Mouse (Mus musculus) embryonic facial prominence, embryonic 15.5 days (tissue): ENCODE results near the gene Foxn2. TPM values are rescaled to one million over a fixed set of nuclear protein-coding genes. Genes with fewer than 3 reads are reported as not detected.
"Not testable (repeated sequence)": the region's sequence is repeated elsewhere in the genome, so short reads cannot be mapped to it uniquely, and the experiment has no call there.

ENCODE experiments used
- ATAC-seq: fragments of 200-750 bp; cut with Nextera tagmentation; 2 replicates; pipeline ENCODE4 v1.8.0; 2017; ENCODE audit warnings: low read depth, moderate TSS enrichment; ENCODE audit not compliant: insufficient number of reproducible peaks, low FRiP score, low TSS enrichment
- H3K27ac ChIP-seq: fragments of 300-500 bp; sonication (generic); replicated peaks from 2 replicates; pipeline ENCODE4 v1.5.1; 2015; ENCODE audit warnings: mild to moderate bottlenecking, inconsistent platforms
- H3K27me3 ChIP-seq: fragments of 300-500 bp; sonication (generic); 2 replicates; pipeline ENCODE4 v1.6.1; 2015; ENCODE audit warnings: inconsistent platforms
- H3K36me3 ChIP-seq: fragments of 300-500 bp; sonication (generic); 2 replicates; pipeline ENCODE4 v1.6.1; 2015; ENCODE audit warnings: mild to moderate bottlenecking, inconsistent platforms
- H3K4me1 ChIP-seq: fragments of 300-500 bp; sonication (generic); 2 replicates; pipeline ENCODE4 v1.6.1; 2015; ENCODE audit warnings: inconsistent platforms
- H3K4me2 ChIP-seq: fragments of 300-500 bp; sonication (generic); replicated peaks from 2 replicates; pipeline ENCODE4 v1.6.1; 2015; ENCODE audit warnings: mild to moderate bottlenecking, inconsistent platforms
- H3K4me3 ChIP-seq: fragments of 300-500 bp; sonication (generic); replicated peaks from 2 replicates; pipeline ENCODE4 v1.5.1; 2015; ENCODE audit warnings: mild to moderate bottlenecking, inconsistent platforms
- H3K9ac ChIP-seq: fragments of 300-500 bp; sonication (generic); 2 replicates; pipeline ENCODE4 v1.6.1; 2015; ENCODE audit warnings: inconsistent platforms
- H3K9me3 ChIP-seq: fragments of 300-500 bp; sonication (generic); replicated peaks from 2 replicates; pipeline ENCODE4 v1.6.1; 2016; ENCODE audit warnings: inconsistent platforms
- WGBS: fragments of 180-500 bp; shearing (Covaris S2); methylation state at CpG from one replicate; pipeline ENCODE4 v1.1.7; 2015; 5-methylcytosine and 5-hydroxymethylcytosine counted together
- polyA plus RNA-seq: library from polyadenylated mRNA; unstranded; fragments of >200 nt; fragmentation: Nextera tagmentation; extraction: Ambion mirVana; gene quantifications from 2 replicates; pipeline ENCODE4 v1.2.1, GENCODE M21; 2015

Foxn2 gene
- polyA plus RNA-seq, 1 experiment from 2014 or later: 14.9 TPM

DNA sequence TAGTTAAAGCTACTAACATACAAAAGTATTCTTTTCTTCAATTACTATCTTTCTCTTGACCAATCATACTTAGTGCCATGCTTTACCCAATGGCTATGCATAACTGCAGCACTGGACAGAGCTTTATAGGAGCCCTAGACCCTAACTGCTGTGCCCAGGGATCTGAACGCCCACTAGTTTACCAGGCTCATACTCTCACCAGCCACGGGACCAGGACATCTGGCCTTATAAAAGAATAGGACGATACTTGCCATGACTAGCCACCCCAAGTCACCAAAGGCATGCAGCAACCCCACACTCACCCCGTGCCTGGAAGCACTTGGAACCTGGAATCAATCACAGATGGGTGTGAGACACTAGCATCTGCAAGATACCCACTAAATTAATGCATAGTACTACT, 20.1 kb upstream of the Foxn2 start:
- H3K36me3 ChIP-seq: no peaks in the 10 kb centered on the region
- no peak overlapping the region for H3K4me2 ChIP-seq
- H3K4me3 ChIP-seq: no peak overlapping the region
- no peak overlapping the region for H3K9ac ChIP-seq
- H3K27ac ChIP-seq: no peak overlapping the region
- H3K27me3 ChIP-seq: no peaks in the 10 kb centered on the region
- 68% methylated on average over 4 of the region's 4 CpGs for WGBS
- H3K9me3 ChIP-seq: no peaks in the 10 kb centered on the region
- no peaks in the 10 kb centered on the region for H3K4me1 ChIP-seq
- no peak for ATAC-seq

DNA sequence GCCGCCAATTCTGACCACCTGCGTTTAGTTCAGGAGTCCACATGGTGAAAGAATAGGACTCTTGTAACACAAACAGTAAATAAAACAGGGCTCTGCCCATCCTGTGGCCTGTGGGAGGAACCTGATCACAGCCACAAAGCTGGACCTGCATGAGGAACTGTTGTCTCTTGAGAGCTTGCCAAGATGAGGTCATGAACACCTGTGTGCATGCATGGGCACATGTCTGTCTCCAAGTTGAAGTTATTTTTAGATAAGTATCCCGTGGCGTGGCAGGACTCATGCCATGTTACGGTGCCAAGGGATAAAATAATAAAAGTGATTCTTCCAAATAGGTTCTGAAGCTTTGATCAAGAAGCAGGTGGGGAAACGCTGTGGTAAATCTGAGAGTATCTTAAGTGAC, 19.3 kb upstream of the Foxn2 start:
- Histone ChIP-seq H3K36me3 (no peaks in the 10 kb centered on the region), H3K27ac (no peak overlapping the region), H3K9me3 (no peaks in the 10 kb centered on the region), H3K4me3 (no peak overlapping the region), H3K27me3 (no peaks in the 10 kb centered on the region), H3K4me2 (no peak overlapping the region), H3K9ac (no peak overlapping the region), H3K4me1 (no peaks in the 10 kb centered on the region)
- 70% methylated on average over 6 of the region's 6 CpGs for WGBS
- no peak for ATAC-seq

DNA sequence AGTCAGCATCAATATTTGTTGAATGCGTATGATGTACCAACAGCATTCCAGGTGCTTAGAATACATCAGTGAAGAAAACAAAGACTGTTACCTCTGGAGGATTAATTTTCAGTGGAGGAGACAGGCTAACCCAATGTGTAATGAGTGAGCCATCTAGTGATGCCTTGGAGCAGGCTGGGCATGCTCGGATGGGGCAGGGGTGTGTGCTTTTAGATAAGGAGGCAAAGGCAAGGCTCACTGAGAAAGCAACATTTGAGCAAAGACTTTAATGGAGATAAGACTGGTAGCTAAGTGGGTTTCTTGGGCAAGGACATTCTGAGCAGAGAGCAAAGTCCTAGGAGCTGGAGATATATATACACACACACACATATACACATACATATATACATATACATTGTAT, 9.8 kb upstream of the Foxn2 start:
- Histone ChIP-seq H3K36me3 (no peaks in the 10 kb centered on the region), H3K9ac (no peak overlapping the region), H3K4me2 (no peak overlapping the region), H3K9me3 (no peaks in the 10 kb centered on the region), H3K4me3 (no peak overlapping the region), H3K4me1 (no peaks in the 10 kb centered on the region), H3K27ac (no peak overlapping the region), H3K27me3 (no peaks in the 10 kb centered on the region)
- ATAC-seq: no peak
- WGBS: 86% methylated on average over 2 of the region's 2 CpGs

DNA sequence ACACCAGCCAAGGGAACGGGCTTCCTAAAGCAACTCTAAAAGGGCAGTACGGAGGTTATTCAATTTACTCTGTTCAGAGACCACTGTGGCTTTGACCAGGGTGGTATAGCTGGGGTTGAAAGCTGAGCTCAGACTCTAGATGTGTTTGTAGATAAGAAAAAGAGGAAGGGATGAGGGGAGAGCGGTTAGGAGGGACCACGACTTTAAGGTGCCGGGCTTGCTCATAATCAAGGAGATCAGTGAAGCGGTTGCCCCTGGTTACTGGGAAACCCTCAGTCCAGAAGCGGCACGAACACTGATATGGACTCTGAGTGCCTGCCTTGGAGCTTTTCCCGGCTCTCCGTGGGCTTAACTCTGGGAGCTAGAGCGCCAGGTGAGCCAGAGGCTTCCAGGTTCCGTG, 9.0 kb upstream of the Foxn2 start:
- H3K4me1 ChIP-seq: no peaks in the 10 kb centered on the region
- no peak for ATAC-seq

DNA sequence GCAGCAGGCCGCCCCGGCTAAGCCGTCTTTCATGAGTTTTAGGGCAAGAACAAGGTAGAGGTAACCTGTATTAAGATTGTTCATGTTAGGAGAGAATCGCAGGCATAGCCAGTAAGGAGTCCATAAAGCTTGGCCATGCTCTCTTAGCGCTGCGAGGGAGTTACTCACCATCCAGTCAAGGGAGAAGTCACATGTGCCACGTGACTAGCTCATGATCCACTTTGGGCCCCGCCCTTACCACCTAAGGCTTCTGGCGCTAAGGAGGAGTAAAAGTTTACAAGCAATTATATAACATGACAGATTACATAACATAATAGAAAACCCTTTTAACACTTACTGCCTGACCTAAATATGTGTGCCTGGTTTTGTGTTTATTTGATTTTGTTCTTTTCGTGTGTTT, 8.5 kb upstream of the Foxn2 start:
- Histone ChIP-seq H3K4me3 (no peak overlapping the region), H3K9me3 (no peaks in the 10 kb centered on the region), H3K4me2 (no peak overlapping the region), H3K27ac (no peak overlapping the region), H3K36me3 (no peaks in the 10 kb centered on the region), H3K9ac (no peak overlapping the region), H3K27me3 (no peaks in the 10 kb centered on the region), H3K4me1 (no peaks in the 10 kb centered on the region)
- 84% methylated on average over 10 of the region's 10 CpGs for WGBS
- ATAC-seq: no peak

More for the DNA sequence above, 9.0 kb upstream of the Foxn2 start:
- H3K27ac ChIP-seq: no peak overlapping the region
- H3K4me3 ChIP-seq: no peak overlapping the region
- H3K4me2 ChIP-seq: no peak overlapping the region
- no peak overlapping the region for H3K9ac ChIP-seq
- no peaks in the 10 kb centered on the region for H3K9me3 ChIP-seq
- 82% methylated on average over 12 of the region's 12 CpGs for WGBS
- H3K27me3 ChIP-seq: no peaks in the 10 kb centered on the region
- no peaks in the 10 kb centered on the region for H3K36me3 ChIP-seq

DNA sequence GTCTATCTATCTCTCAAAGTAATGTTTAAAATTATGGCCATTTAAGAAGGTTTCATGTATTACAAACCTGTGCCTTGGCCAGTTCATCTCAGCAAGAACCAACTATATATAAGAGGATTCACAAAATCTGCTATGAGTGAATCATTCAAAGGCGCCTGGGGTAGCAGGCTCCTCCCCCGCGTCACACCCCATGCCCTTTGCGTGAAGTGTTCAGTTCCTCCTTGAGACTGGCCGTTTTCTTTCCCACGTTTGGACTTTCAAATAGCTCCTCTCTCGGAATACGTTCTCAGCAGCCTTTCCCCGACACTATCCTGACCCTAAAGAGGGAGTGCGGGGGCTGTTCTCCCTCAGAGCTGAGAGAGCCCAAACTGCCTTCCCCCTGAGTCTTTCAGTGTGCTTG, 5.2 kb upstream of the Foxn2 start:
- H3K4me1 ChIP-seq: no peaks in the 10 kb centered on the region
- no peak overlapping the region for H3K4me3 ChIP-seq
- H3K9ac ChIP-seq: no peak overlapping the region
- no peak for ATAC-seq
- H3K27me3 ChIP-seq: no peaks in the 10 kb centered on the region
- no peaks in the 10 kb centered on the region for H3K9me3 ChIP-seq
- H3K36me3 ChIP-seq: no peaks in the 10 kb centered on the region
- WGBS: 83% methylated on average over 10 of the region's 10 CpGs
- H3K27ac ChIP-seq: no peak overlapping the region
- no peak overlapping the region for H3K4me2 ChIP-seq

DNA sequence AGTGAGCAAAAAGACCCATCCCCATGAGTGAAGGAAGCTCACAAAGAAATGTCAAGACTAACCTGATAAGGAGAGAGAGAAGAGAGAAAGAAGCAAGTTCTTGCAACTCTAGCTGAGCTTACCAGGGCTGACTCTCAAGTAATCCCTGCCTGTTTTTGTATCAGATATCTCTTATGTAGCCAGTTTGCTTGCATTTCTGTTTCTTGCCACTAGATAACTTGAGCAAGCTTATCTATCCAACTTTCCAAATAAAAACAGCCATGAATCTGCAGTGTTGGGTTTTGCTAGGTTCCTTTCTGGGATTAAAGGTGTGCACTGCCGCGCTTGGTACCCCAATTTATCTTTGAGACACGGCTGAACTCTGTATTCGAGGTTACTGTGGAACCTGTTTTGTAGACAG, 4.2 kb upstream of the Foxn2 start:
- WGBS: 91% methylated on average over 4 of the region's 4 CpGs
- H3K27ac ChIP-seq: no peak overlapping the region
- H3K4me2 ChIP-seq: no peak overlapping the region

DNA sequence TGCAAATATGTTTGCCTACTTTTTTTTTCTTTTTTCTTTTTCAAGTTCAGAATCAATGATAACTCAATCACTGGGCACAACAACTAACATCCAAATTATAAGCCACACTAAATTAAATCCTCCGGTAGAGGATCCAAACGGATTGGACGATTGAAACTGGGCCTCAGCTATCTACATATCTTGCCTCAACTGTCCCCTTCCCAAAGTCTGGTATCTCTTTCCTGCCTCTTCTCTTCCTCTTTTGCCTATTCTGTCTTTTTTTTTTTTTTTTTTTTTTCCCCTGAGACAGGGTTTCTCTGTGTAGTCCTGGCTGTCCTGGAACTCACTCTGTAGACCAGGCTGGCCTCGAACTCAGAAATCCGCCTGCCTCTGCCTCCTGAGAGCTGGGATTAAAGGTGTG, 3.8 kb upstream of the Foxn2 start:
- H3K36me3 ChIP-seq, H3K4me3 ChIP-seq, H3K4me2 ChIP-seq, H3K4me1 ChIP-seq, ATAC-seq, H3K9me3 ChIP-seq, H3K27ac ChIP-seq, H3K27me3 ChIP-seq, H3K9ac ChIP-seq: not testable (repeated sequence)
- WGBS: 96% methylated on average over 5 of the region's 5 CpGs

More for the DNA sequence above, 4.2 kb upstream of the Foxn2 start:
- Histone ChIP-seq H3K36me3 (no peaks in the 10 kb centered on the region), H3K9ac (no peak overlapping the region), H3K4me1 (no peaks in the 10 kb centered on the region), H3K9me3 (no peaks in the 10 kb centered on the region), H3K27me3 (no peaks in the 10 kb centered on the region), H3K4me3 (no peak overlapping the region)
- ATAC-seq: no peak

DNA sequence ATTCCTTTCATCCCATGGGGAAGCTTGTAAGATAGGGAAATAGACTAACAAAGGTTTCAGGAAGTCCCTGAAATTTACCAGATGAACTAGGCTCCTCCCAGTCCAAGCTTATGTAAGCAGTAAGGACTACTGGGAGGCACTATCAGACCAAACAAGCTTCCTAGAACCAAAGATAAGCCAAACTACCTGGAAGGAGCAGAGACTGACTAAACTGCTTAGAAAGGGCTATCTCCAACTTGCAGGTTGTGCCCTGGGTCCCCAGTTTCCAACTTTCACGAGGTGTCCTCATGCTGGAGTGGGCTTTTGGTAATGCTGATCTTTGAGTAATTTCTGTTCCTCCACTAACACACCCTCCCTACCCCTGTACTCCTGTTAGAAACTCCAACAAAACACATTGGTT, 3.1 kb upstream of the Foxn2 start:
- Histone ChIP-seq H3K4me1 (no peaks in the 10 kb centered on the region), H3K4me3 (no peak overlapping the region), H3K4me2 (no peak overlapping the region), H3K9ac (no peak overlapping the region), H3K36me3 (no peaks in the 10 kb centered on the region), H3K9me3 (no peaks in the 10 kb centered on the region), H3K27me3 (no peaks in the 10 kb centered on the region), H3K27ac (no peak overlapping the region)
- WGBS: 72% methylated on average over 1 of the region's 1 CpGs
- ATAC-seq: no peak

DNA sequence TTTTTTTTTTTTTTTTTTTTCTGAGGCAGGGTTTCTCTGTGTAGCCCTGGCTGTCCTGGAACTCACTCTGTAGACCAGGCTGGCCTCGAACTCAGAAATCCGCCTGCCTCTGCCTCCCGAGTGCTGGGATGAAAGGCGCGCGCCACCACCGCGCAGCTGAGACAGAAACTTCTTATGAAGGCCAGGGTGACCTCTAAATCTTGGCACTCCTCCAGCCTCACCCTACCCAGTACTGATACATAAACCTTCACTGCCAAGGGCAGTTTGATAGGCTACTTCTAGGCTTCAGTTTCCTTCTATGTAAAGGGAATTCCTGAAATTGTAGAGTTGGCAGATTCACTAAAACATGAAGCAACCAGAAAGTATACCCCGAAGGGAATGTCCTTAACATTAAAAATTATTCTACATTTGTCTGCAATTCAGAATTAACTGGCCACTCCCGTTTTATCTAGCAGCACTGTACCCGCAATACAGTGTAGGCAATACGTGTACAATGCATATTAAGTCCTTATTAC, 918 bp upstream of the Foxn2 start:
- no peaks in the 10 kb centered on the region for H3K4me1 ChIP-seq
- H3K4me2 ChIP-seq: peak overlapping the region; percentile 77
- 0 out of 2 replicates have a peak overlapping the region, but pooled peaks have one; percentile 92 for H3K27ac ChIP-seq
- ATAC-seq: no peak
- 77% methylated on average over 12 of the region's 12 CpGs for WGBS
- H3K36me3 ChIP-seq: no peaks in the 10 kb centered on the region
- peak overlapping the region; percentile 83 for H3K4me3 ChIP-seq
- no peaks in the 10 kb centered on the region for H3K9me3 ChIP-seq
- no peaks in the 10 kb centered on the region for H3K27me3 ChIP-seq
- no peak overlapping the region for H3K9ac ChIP-seq

DNA sequence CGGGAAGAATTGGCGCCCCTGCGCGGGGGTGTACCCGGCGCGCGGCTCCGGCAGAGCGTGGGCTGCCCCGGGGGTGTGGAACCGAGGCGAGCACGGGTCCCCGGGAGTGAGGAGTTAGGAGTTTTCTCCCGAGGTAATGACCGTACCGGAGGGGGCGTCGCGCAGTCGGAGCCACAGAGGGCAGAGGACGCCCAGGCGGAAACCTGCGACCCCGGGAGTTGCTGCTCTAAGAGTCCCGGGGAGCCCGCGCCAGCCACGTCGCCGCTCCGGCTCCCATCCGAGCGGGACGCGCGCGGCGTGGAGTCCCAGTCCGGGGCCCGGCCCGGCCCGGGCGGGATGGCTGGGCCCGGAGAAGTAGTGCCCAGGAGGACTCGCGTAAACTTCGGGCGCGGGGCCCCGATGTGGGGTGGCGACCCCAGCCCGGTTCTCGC, 505 bp downstream of the Foxn2 start:
- Histone ChIP-seq H3K4me1 (no peaks in the 10 kb centered on the region), H3K4me2 (peak overlapping the region; percentile 77), H3K27ac (peak overlapping the region; percentile 92), H3K36me3 (no peaks in the 10 kb centered on the region), H3K9ac (peak overlapping the region; percentile 79), H3K27me3 (no peaks in the 10 kb centered on the region), H3K9me3 (no peaks in the 10 kb centered on the region), H3K4me3 (peak overlapping the region; percentile 83)
- ATAC-seq: peak; percentile 68
- under 1% methylated on average over 55 of the region's 55 CpGs for WGBS

DNA sequence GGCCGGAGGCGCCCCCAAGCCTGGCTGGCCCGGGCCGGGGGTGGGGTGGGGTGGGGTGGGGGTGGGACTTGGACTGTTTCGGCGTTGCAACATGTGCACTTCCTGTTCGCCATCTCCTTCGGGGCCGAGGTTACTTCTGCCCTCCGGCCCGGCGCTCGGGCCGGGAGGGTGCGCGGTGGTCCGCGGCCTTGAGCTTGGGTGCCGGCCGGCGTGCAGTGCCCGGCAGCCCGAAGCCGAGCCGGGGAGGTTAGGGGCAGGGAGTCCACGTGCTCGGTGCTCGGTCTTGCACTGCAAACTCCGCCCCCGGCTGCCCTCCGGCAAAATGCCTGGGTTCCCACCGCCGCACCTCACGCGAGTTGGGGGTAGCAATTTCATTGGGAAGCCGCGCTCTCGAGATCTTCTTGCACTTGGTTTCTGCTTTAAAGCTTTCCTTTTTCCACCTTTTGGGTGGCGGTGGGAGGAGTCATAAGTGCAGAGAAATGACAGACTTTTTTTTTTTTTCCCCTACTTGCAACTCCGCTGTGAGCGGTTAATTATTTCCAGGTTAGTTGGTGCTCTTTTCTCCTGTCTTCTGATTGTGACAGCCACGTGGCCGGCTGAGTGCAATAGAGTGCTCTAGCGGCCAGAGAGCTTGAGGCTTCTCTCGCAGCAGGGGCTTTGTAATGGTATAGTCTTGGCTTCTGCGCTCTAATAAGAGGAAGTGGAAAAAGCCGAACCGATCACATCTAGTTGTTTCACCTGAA, 1.1 kb downstream of the Foxn2 start:
- under 1% methylated on average over 44 of the region's 48 CpGs for WGBS
- peak; percentile 65 for ATAC-seq
- peak overlapping the region; percentile 77 for H3K4me2 ChIP-seq
- H3K36me3 ChIP-seq: no peaks in the 10 kb centered on the region
- no peaks in the 10 kb centered on the region for H3K27me3 ChIP-seq
- peak overlapping the region; percentile 83 for H3K4me3 ChIP-seq
- H3K4me1 ChIP-seq: no peaks in the 10 kb centered on the region
- peak overlapping the region; percentile 92 for H3K27ac ChIP-seq
- H3K9me3 ChIP-seq: no peaks in the 10 kb centered on the region
- peak overlapping the region; percentile 79 for H3K9ac ChIP-seq
